Mouse (Mus musculus) C2C12 (cell line): Measurements from ENCODE around the gene Cep350.

ENCODE experiments used
- CTCF ChIP-seq: IDR thresholded peaks from one replicate; pipeline ENCODE4 v1.5.1; 2011; ENCODE audit not compliant: control insufficient read depth, insufficient read depth, insufficient read length
- FOSL1 ChIP-seq: IDR thresholded peaks from one replicate; pipeline ENCODE4 v1.8.0; 2011; ENCODE audit warnings: mild to moderate bottlenecking, low read length; ENCODE audit not compliant: poor library complexity, insufficient read depth, severe bottlenecking

DNA sequence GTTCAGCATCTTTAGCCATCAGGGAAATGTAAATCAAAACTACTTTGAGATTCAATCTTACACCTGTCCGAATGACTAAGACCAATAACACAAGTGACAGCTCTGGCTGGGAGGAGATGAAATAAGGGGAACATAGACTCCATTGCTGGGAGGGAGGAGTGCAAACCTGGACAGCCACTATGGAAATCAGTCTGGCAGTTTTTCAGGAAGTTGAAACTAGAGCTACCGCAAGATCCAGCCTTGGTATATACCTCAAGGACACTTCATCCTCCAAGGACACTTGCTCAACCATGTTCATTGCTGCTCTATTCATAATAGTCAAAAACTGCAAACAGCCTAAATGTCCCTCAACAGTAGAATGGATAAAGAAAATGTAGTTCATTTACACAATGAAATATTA, 23.9 kb downstream of the Cep350 start:
- TF ChIP-seq CTCF (no peak), FOSL1 (no peak)
